Mouse (Mus musculus): ENCODE measurements at regions not wholly inside any gene's neighbourhood (a gene's known extent, or its start where the extent isn't known, plus 50 kb on each side); places are given as distances from the start of the nearest gene placed in this dataset.

GRCm38 (mm10) chr14:104642783-104643182 lies 120.3 kb upstream of the Rnf219 start:
- no peaks in the 10 kb centered on the region for H3K36me3 ChIP-seq (ENCODE audit: control insufficient read depth, insufficient read depth, low read length, poor library complexity, severe bottlenecking)
- TF ChIP-seq CHD2 (IDR thresholded peaks at IDR 0.05; ENCODE audit: low read depth, low read length) = no peak
- TF ChIP-seq ZC3H11A (IDR thresholded peaks at IDR 0.05; ENCODE audit: borderline replicate concordance, low read depth, low read length) = no peak
- no peak for TF ChIP-seq ZNF384 (IDR thresholded peaks at IDR 0.05; ENCODE audit: low read depth, low read length)
- TF ChIP-seq MAFK (IDR thresholded peaks at IDR 0.05; ENCODE audit: insufficient read depth, low read depth, low read length) = no peak
- TF ChIP-seq HCFC1 (IDR thresholded peaks at IDR 0.05; ENCODE audit: borderline replicate concordance, insufficient read depth, low read length) = no peak
- no peaks in the 10 kb centered on the region for H3K4me1 ChIP-seq (ENCODE audit: control insufficient read depth in 2 of 2, insufficient read depth in 2 of 2, low read length in 2 of 2, poor library complexity in 1 of 2)
- no peaks in the 10 kb centered on the region for H3K9me3 ChIP-seq (ENCODE audit: control insufficient read depth, insufficient read depth, low read depth, low read length)
- no peak overlapping the region for H3K4me3 ChIP-seq (ENCODE audit: insufficient read depth in 1 of 2, low read depth in 1 of 2, low read length in 2 of 2, poor library complexity in 1 of 2, severe bottlenecking in 1 of 2)
- no peak overlapping the region for H3K9ac ChIP-seq (ENCODE audit: insufficient read depth, low read depth, low read length, poor library complexity, severe bottlenecking)
- H3K27ac ChIP-seq (ENCODE audit: insufficient read depth, low read depth, low read length, poor library complexity, severe bottlenecking) = no peak overlapping the region
- in situ Hi-C loops (cut with MboI; ENCODE audit: low sequenced_read_pairs in 2 of 2, unreplicated experiment in 2 of 2) = no loop called here
- DNase-seq (ENCODE audit: low read depth, low spot score) = no peak

- Histone ChIP-seq H3K9me3 (ENCODE audit: control insufficient read depth, insufficient read depth, low read depth, low read length) (no peaks in the 10 kb centered on the region), H3K4me3 (ENCODE audit: insufficient read depth in 1 of 2, low read depth in 1 of 2, low read length in 2 of 2, poor library complexity in 1 of 2, severe bottlenecking in 1 of 2) (no peak overlapping the region), H3K36me3 (ENCODE audit: control insufficient read depth, insufficient read depth, low read length, poor library complexity, severe bottlenecking) (no peaks in the 10 kb centered on the region), H3K9ac (ENCODE audit: insufficient read depth, low read depth, low read length, poor library complexity, severe bottlenecking) (no peak overlapping the region), H3K4me1 (ENCODE audit: control insufficient read depth in 2 of 2, insufficient read depth in 2 of 2, low read length in 2 of 2, poor library complexity in 1 of 2) (no peaks in the 10 kb centered on the region), H3K27ac (ENCODE audit: insufficient read depth, low read depth, low read length, poor library complexity, severe bottlenecking) (no peak overlapping the region)
- in situ Hi-C loops (cut with MboI; ENCODE audit: low sequenced_read_pairs in 2 of 2, unreplicated experiment in 2 of 2) = no loop called here
- TF ChIP-seq CHD2 (IDR thresholded peaks at IDR 0.05; ENCODE audit: low read depth, low read length) (no peak), ZNF384 (IDR thresholded peaks at IDR 0.05; ENCODE audit: low read depth, low read length) (no peak), HCFC1 (IDR thresholded peaks at IDR 0.05; ENCODE audit: borderline replicate concordance, insufficient read depth, low read length) (no peak), MAFK (IDR thresholded peaks at IDR 0.05; ENCODE audit: insufficient read depth, low read depth, low read length) (no peak), ZC3H11A (IDR thresholded peaks at IDR 0.05; ENCODE audit: borderline replicate concordance, low read depth, low read length) (no peak)
- no peak for DNase-seq (ENCODE audit: low read depth, low spot score)
Observed at GRCm38 (mm10) chr14:104639300-104639699, 116.9 kb upstream of the Rnf219 start.

GRCm38 (mm10) chr14:104611467-104611866 lies 89.0 kb upstream of the Rnf219 start:
- in situ Hi-C loops (cut with MboI; ENCODE audit: low sequenced_read_pairs in 2 of 2, unreplicated experiment in 2 of 2) = no loop called here
- Histone ChIP-seq H3K27ac (ENCODE audit: insufficient read depth, low read depth, low read length, poor library complexity, severe bottlenecking) (no peak overlapping the region), H3K9me3 (ENCODE audit: control insufficient read depth, insufficient read depth, low read depth, low read length) (no peaks in the 10 kb centered on the region), H3K4me3 (ENCODE audit: insufficient read depth in 1 of 2, low read depth in 1 of 2, low read length in 2 of 2, poor library complexity in 1 of 2, severe bottlenecking in 1 of 2) (no peak overlapping the region), H3K36me3 (ENCODE audit: control insufficient read depth, insufficient read depth, low read length, poor library complexity, severe bottlenecking) (no peaks in the 10 kb centered on the region), H3K9ac (ENCODE audit: insufficient read depth, low read depth, low read length, poor library complexity, severe bottlenecking) (no peak overlapping the region), H3K4me1 (ENCODE audit: control insufficient read depth in 2 of 2, insufficient read depth in 2 of 2, low read length in 2 of 2, poor library complexity in 1 of 2) (no peaks in the 10 kb centered on the region)
- DNase-seq (ENCODE audit: low read depth, low spot score) = no peak
- no peak for TF ChIP-seq ZNF384 (IDR thresholded peaks at IDR 0.05; ENCODE audit: low read depth, low read length)
- no peak for TF ChIP-seq ZC3H11A (IDR thresholded peaks at IDR 0.05; ENCODE audit: borderline replicate concordance, low read depth, low read length)
- no peak for TF ChIP-seq CHD2 (IDR thresholded peaks at IDR 0.05; ENCODE audit: low read depth, low read length)
- no peak for TF ChIP-seq HCFC1 (IDR thresholded peaks at IDR 0.05; ENCODE audit: borderline replicate concordance, insufficient read depth, low read length)
- no peak for TF ChIP-seq MAFK (IDR thresholded peaks at IDR 0.05; ENCODE audit: insufficient read depth, low read depth, low read length)

GRCm38 (mm10) chr14:104610378-104610777 lies 87.9 kb upstream of the Rnf219 start:
- Histone ChIP-seq H3K9me3 (ENCODE audit: control insufficient read depth, insufficient read depth, low read depth, low read length) (no peaks in the 10 kb centered on the region), H3K36me3 (ENCODE audit: control insufficient read depth, insufficient read depth, low read length, poor library complexity, severe bottlenecking) (no peaks in the 10 kb centered on the region), H3K4me3 (ENCODE audit: insufficient read depth in 1 of 2, low read depth in 1 of 2, low read length in 2 of 2, poor library complexity in 1 of 2, severe bottlenecking in 1 of 2) (no peak overlapping the region), H3K9ac (ENCODE audit: insufficient read depth, low read depth, low read length, poor library complexity, severe bottlenecking) (no peak overlapping the region), H3K4me1 (ENCODE audit: control insufficient read depth in 2 of 2, insufficient read depth in 2 of 2, low read length in 2 of 2, poor library complexity in 1 of 2) (no peaks in the 10 kb centered on the region), H3K27ac (ENCODE audit: insufficient read depth, low read depth, low read length, poor library complexity, severe bottlenecking) (no peak overlapping the region)
- in situ Hi-C loops (cut with MboI; ENCODE audit: low sequenced_read_pairs in 2 of 2, unreplicated experiment in 2 of 2) = no loop called here
- no peak for DNase-seq (ENCODE audit: low read depth, low spot score)
- no peak for TF ChIP-seq CHD2 (IDR thresholded peaks at IDR 0.05; ENCODE audit: low read depth, low read length)
- TF ChIP-seq ZNF384 (IDR thresholded peaks at IDR 0.05; ENCODE audit: low read depth, low read length) = no peak
- no peak for TF ChIP-seq ZC3H11A (IDR thresholded peaks at IDR 0.05; ENCODE audit: borderline replicate concordance, low read depth, low read length)
- TF ChIP-seq HCFC1 (IDR thresholded peaks at IDR 0.05; ENCODE audit: borderline replicate concordance, insufficient read depth, low read length) = no peak
- TF ChIP-seq MAFK (IDR thresholded peaks at IDR 0.05; ENCODE audit: insufficient read depth, low read depth, low read length) = no peak

GRCm38 (mm10) chr14:104594851-104595250 lies 72.4 kb upstream of the Rnf219 start:
- Histone ChIP-seq H3K4me3 (ENCODE audit: insufficient read depth in 1 of 2, low read depth in 1 of 2, low read length in 2 of 2, poor library complexity in 1 of 2, severe bottlenecking in 1 of 2) (no peak overlapping the region), H3K9ac (ENCODE audit: insufficient read depth, low read depth, low read length, poor library complexity, severe bottlenecking) (no peak overlapping the region), H3K9me3 (ENCODE audit: control insufficient read depth, insufficient read depth, low read depth, low read length) (no peaks in the 10 kb centered on the region), H3K36me3 (ENCODE audit: control insufficient read depth, insufficient read depth, low read length, poor library complexity, severe bottlenecking) (no peaks in the 10 kb centered on the region), H3K27ac (ENCODE audit: insufficient read depth, low read depth, low read length, poor library complexity, severe bottlenecking) (no peak overlapping the region), H3K4me1 (ENCODE audit: control insufficient read depth in 2 of 2, insufficient read depth in 2 of 2, low read length in 2 of 2, poor library complexity in 1 of 2) (no peaks in the 10 kb centered on the region)
- TF ChIP-seq ZNF384 (IDR thresholded peaks at IDR 0.05; ENCODE audit: low read depth, low read length) = no peak
- no peak for DNase-seq (ENCODE audit: low read depth, low spot score)
- in situ Hi-C loops (cut with MboI; ENCODE audit: low sequenced_read_pairs in 2 of 2, unreplicated experiment in 2 of 2) = no loop called here
